Mouse (Mus musculus): Measurements from ENCODE around the gene Kcnab3. TPM values are rescaled to one million over a fixed set of nuclear protein-coding genes. Genes with fewer than 3 reads are reported as not detected.
A peak's percentile ranks its signal among the peaks of the same experiment; 100 is the strongest.

Kcnab3 gene
- polyA plus RNA-seq (2014; fragmentation: Nextera tagmentation; extraction: Ambion mirVana): 0.89 and 1.3 TPM in 2 replicates

- peaks cover 20% of the 10 kb centered on the region for H3K4me1 ChIP-seq (ENCODE audit: insufficient read depth)
- no peaks in the 10 kb centered on the region for H3K9me3 ChIP-seq (ENCODE audit: low read depth, low read length)
- TF ChIP-seq CTCF (IDR thresholded peaks at IDR 0.05; ENCODE audit: low read depth): no peak
- H3K27me3 ChIP-seq (ENCODE audit: insufficient read depth, low read length): peaks cover 18% of the 10 kb centered on the region
- H3K4me2 ChIP-seq: peak within 1 kb of the TSS; percentile 97
- 10% methylated on average over 26 of the region's 26 CpGs for WGBS
- ATAC-seq (ENCODE audit: insufficient read depth): peak; percentile 72
- H3K4me3 ChIP-seq (ENCODE audit: low read depth, low read length): peak within 1 kb of the TSS; percentile 53
- H3K27ac ChIP-seq (ENCODE audit: low read depth): no peak within 1 kb of the TSS
- peak; percentile 97 for DNase-seq
- H3K36me3 ChIP-seq (ENCODE audit: insufficient read depth): peaks cover 3% of the 10 kb centered on the region; the same call in 1 of the 2 replicates
- peak within 1 kb of the TSS; percentile 62 for H3K9ac ChIP-seq
Observed at GRCm38 (mm10) chr11:69325628-69326407, at the start of gene Kcnab3. Gene Kcnab3 (plus strand): TSS chr11:69326258.

GRCm38 (mm10) chr11:69277267-69277666, 48.8 kb upstream of the Kcnab3 start:
- Histone ChIP-seq H3K4me1 (ENCODE audit: insufficient read depth) (no peaks in the 10 kb centered on the region), H3K27me3 (ENCODE audit: insufficient read depth, low read length) (no peaks in the 10 kb centered on the region), H3K4me3 (ENCODE audit: low read depth, low read length) (no peak overlapping the region), H3K27ac (ENCODE audit: low read depth) (no peak overlapping the region), H3K9me3 (ENCODE audit: low read depth, low read length) (no peaks in the 10 kb centered on the region), H3K4me2 (no peak overlapping the region), H3K36me3 (ENCODE audit: insufficient read depth) (no peaks in the 10 kb centered on the region), H3K9ac (no peak overlapping the region)
- ATAC-seq (ENCODE audit: insufficient read depth) (no peak), DNase-seq (no peak)
- TF ChIP-seq CTCF (IDR thresholded peaks at IDR 0.05; ENCODE audit: low read depth): no peak
- 62% methylated on average over 5 of the region's 5 CpGs for WGBS

- H3K9ac ChIP-seq: no peak overlapping the region
- H3K4me1 ChIP-seq (ENCODE audit: insufficient read depth): no peaks in the 10 kb centered on the region
- no peaks in the 10 kb centered on the region for H3K9me3 ChIP-seq (ENCODE audit: low read depth, low read length)
- H3K36me3 ChIP-seq (ENCODE audit: insufficient read depth): no peaks in the 10 kb centered on the region
- H3K4me2 ChIP-seq: no peak overlapping the region
- H3K27me3 ChIP-seq (ENCODE audit: insufficient read depth, low read length): no peaks in the 10 kb centered on the region
- DNase-seq (no peak), ATAC-seq (ENCODE audit: insufficient read depth) (no peak)
- no peak for TF ChIP-seq CTCF (IDR thresholded peaks at IDR 0.05; ENCODE audit: low read depth)
- H3K4me3 ChIP-seq (ENCODE audit: low read depth, low read length): no peak overlapping the region
- H3K27ac ChIP-seq (ENCODE audit: low read depth): no peak overlapping the region
- 83% methylated on average over 5 of the region's 5 CpGs for WGBS
Observed at GRCm38 (mm10) chr11:69291111-69291510, 34.9 kb upstream of the Kcnab3 start.

GRCm38 (mm10) chr11:69295286-69295685, 30.8 kb upstream of the Kcnab3 start:
- H3K4me3 ChIP-seq (ENCODE audit: low read depth, low read length): no peak overlapping the region
- no peak for TF ChIP-seq CTCF (IDR thresholded peaks at IDR 0.05; ENCODE audit: low read depth)
- H3K4me2 ChIP-seq: no peak overlapping the region
- H3K27ac ChIP-seq (ENCODE audit: low read depth): no peak overlapping the region
- 84% methylated on average over 3 of the region's 3 CpGs for WGBS
- H3K9me3 ChIP-seq (ENCODE audit: low read depth, low read length): no peaks in the 10 kb centered on the region
- DNase-seq (no peak), ATAC-seq (ENCODE audit: insufficient read depth) (no peak)
- H3K27me3 ChIP-seq (ENCODE audit: insufficient read depth, low read length): no peaks in the 10 kb centered on the region
- no peaks in the 10 kb centered on the region for H3K4me1 ChIP-seq (ENCODE audit: insufficient read depth)
- no peak overlapping the region for H3K9ac ChIP-seq
- H3K36me3 ChIP-seq (ENCODE audit: insufficient read depth): peaks cover 17% of the 10 kb centered on the region; the same call in 1 of the 2 replicates

GRCm38 (mm10) chr11:69297799-69298198, 28.3 kb upstream of the Kcnab3 start:
- no peak for ATAC-seq (ENCODE audit: insufficient read depth)
- H3K9me3 ChIP-seq (ENCODE audit: low read depth, low read length): no peaks in the 10 kb centered on the region
- no peaks in the 10 kb centered on the region for H3K4me1 ChIP-seq (ENCODE audit: insufficient read depth)
- H3K4me2 ChIP-seq: no peak overlapping the region
- DNase-seq: no peak
- TF ChIP-seq CTCF (IDR thresholded peaks at IDR 0.05; ENCODE audit: low read depth): no peak
- 78% methylated on average over 2 of the region's 2 CpGs for WGBS
- H3K9ac ChIP-seq: no peak overlapping the region
- no peak overlapping the region for H3K27ac ChIP-seq (ENCODE audit: low read depth)
- peaks cover 31% of the 10 kb centered on the region for H3K36me3 ChIP-seq (ENCODE audit: insufficient read depth)
- no peak overlapping the region for H3K4me3 ChIP-seq (ENCODE audit: low read depth, low read length)
- no peaks in the 10 kb centered on the region for H3K27me3 ChIP-seq (ENCODE audit: insufficient read depth, low read length)

GRCm38 (mm10) chr11:69298231-69298630, 27.8 kb upstream of the Kcnab3 start:
- WGBS: 72% methylated on average over 7 of the region's 7 CpGs
- DNase-seq (no peak), ATAC-seq (ENCODE audit: insufficient read depth) (no peak)
- H3K27me3 ChIP-seq (ENCODE audit: insufficient read depth, low read length): no peaks in the 10 kb centered on the region
- H3K9ac ChIP-seq: no peak overlapping the region
- H3K27ac ChIP-seq (ENCODE audit: low read depth): no peak overlapping the region
- no peaks in the 10 kb centered on the region for H3K4me1 ChIP-seq (ENCODE audit: insufficient read depth)
- H3K9me3 ChIP-seq (ENCODE audit: low read depth, low read length): no peaks in the 10 kb centered on the region
- H3K4me3 ChIP-seq (ENCODE audit: low read depth, low read length): no peak overlapping the region
- no peak for TF ChIP-seq CTCF (IDR thresholded peaks at IDR 0.05; ENCODE audit: low read depth)
- H3K4me2 ChIP-seq: no peak overlapping the region
- peaks cover 35% of the 10 kb centered on the region for H3K36me3 ChIP-seq (ENCODE audit: insufficient read depth)

- Histone ChIP-seq H3K4me3 (ENCODE audit: low read depth, low read length) (no peak overlapping the region), H3K9ac (no peak overlapping the region), H3K4me1 (ENCODE audit: insufficient read depth) (no peaks in the 10 kb centered on the region), H3K4me2 (no peak overlapping the region), H3K36me3 (ENCODE audit: insufficient read depth) (peaks cover 71% of the 10 kb centered on the region), H3K27ac (ENCODE audit: low read depth) (no peak overlapping the region), H3K9me3 (ENCODE audit: low read depth, low read length) (no peaks in the 10 kb centered on the region), H3K27me3 (ENCODE audit: insufficient read depth, low read length) (no peaks in the 10 kb centered on the region)
- DNase-seq: no peak
- no peak for ATAC-seq (ENCODE audit: insufficient read depth)
- WGBS: 82% methylated on average over 7 of the region's 7 CpGs
- no peak for TF ChIP-seq CTCF (IDR thresholded peaks at IDR 0.05; ENCODE audit: low read depth)
Observed at GRCm38 (mm10) chr11:69302817-69303216, 23.2 kb upstream of the Kcnab3 start.
